Mouse (Mus musculus) A20 (cell line): ENCODE measurements at regions not wholly inside any gene's neighbourhood (a gene's known extent, or its start where the extent isn't known, plus 50 kb on each side); places are given as distances from the start of the nearest gene placed in this dataset.

Source experiments
- DNase-seq: peaks from one replicate; pipeline ENCODE4 v3.0.0-alpha.2; 2011; ENCODE audit warnings: low read depth, low spot score

- no peak for DNase-seq
These were observed 286.8 kb downstream of the Lmo7 start for GRCm38 (mm10) chr14:102016572-102016971.

DNA sequence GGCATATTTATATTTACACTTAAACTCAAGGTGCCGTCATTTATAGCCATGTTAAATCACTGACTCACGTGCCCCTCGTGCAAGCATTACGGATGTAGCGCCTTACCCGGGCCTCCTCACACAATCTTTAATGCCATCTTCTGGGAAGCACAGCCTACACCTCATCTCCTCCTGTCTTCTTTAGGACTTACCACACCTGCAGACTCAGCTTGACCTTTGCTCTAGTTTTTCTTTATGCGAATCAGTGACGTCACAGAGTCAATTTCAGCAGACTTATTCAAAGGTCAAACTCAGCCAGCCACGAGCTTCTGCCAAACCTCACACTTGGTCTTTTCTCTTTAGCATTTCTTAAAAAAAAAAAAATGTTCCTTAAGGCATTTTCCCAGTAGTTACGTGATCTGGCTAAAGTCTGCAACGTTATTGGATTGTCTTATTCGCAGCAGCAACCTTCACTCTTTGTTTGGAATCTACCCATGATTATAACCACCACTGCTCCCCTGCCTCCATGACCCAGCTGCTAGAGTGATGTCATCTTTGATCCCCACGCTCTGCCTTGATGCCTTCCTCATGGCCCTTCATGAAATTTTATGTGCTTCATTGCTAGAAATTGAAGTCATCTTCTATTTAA is 285.3 kb downstream of the Lmo7 start:
- no peak for DNase-seq

GRCm38 (mm10) chr14:102013238-102013637 is 283.5 kb downstream of the Lmo7 start:
- no peak for DNase-seq

DNA sequence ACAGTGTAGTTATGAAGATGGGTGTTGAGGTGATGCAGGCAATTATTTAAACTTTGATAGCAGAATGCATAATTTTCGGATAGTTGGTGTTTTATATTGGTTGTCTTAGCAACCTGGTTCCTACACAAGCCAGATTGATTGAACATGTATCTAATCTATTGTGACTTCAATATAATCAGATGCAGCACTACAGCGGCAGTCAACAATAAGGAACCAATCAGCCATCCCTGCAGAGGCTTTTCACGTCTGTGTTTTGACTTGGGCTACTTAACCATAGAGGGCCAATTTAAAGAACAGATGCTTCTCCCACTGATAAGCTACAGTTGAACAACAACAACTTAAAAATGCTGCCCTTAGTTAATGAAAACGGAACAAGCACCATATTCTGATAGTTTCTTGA is 267.8 kb downstream of the Lmo7 start:
- DNase-seq: no peak

- no peak for DNase-seq
These were observed 254.6 kb downstream of the Lmo7 start for GRCm38 (mm10) chr14:101984401-101984800.
